Mouse (Mus musculus) forebrain, postnatal 0 days (tissue): ENCODE measurements at regions not wholly inside any gene's neighbourhood (a gene's known extent, or its start where the extent isn't known, plus 50 kb on each side); places are given as distances from the start of the nearest gene placed in this dataset.
A peak's percentile ranks its signal among the peaks of the same experiment; 100 is the strongest.
"Not testable (repeated sequence)": the region's sequence is repeated elsewhere in the genome, so short reads cannot be mapped to it uniquely, and the experiment has no call there.

Source experiments
- ATAC-seq: fragments of 200-750 bp; cut with Nextera tagmentation; 2 replicates; pipeline ENCODE4 v1.8.0; 2017; ENCODE audit warnings: mild to moderate bottlenecking, moderate library complexity
- DNase-seq: peaks from one replicate; pipeline ENCODE4 v3.0.0-alpha.2; 2015
- H3K27ac ChIP-seq: fragments of 300-500 bp; sonication (generic); 2 replicates; pipeline ENCODE4 v1.5.1; 2014; ENCODE audit warnings: low read depth, mild to moderate bottlenecking, antibody characterized with exemption, low read length, moderate library complexity, mixed read lengths
- H3K27me3 ChIP-seq: fragments of 300-500 bp; sonication (generic); 2 replicates; pipeline ENCODE4 v1.6.1; 2014; ENCODE audit warnings: mild to moderate bottlenecking, low read length, mixed read lengths; ENCODE audit not compliant: insufficient read depth
- H3K36me3 ChIP-seq: fragments of 300-500 bp; sonication (generic); 2 replicates; pipeline ENCODE4 v1.6.1; 2014; ENCODE audit warnings: mild to moderate bottlenecking, moderate library complexity; ENCODE audit not compliant: insufficient read depth
- H3K4me1 ChIP-seq: fragments of 300-500 bp; sonication (generic); 2 replicates; pipeline ENCODE4 v1.6.1; 2014; ENCODE audit warnings: antibody characterized with exemption; ENCODE audit not compliant: insufficient read depth
- H3K4me2 ChIP-seq: fragments of 300-500 bp; sonication (generic); 2 replicates; pipeline ENCODE4 v1.6.1; 2014; ENCODE audit warnings: low read depth, mild to moderate bottlenecking, moderate library complexity
- H3K4me3 ChIP-seq: fragments of 300-500 bp; sonication (generic); 2 replicates; pipeline ENCODE4 v1.5.1; 2014; ENCODE audit warnings: low read depth, low read length, mixed read lengths
- H3K9ac ChIP-seq: fragments of 300-500 bp; sonication (generic); 2 replicates; pipeline ENCODE4 v1.6.1; 2014; ENCODE audit warnings: mild to moderate bottlenecking
- H3K9me3 ChIP-seq: fragments of 300-500 bp; sonication (generic); 2 replicates; pipeline ENCODE4 v1.6.1; 2016; ENCODE audit warnings: low read length
- CTCF ChIP-seq: sonication (generic); IDR thresholded peaks from 2 replicates; pipeline ENCODE4 v1.5.1; 2016; ENCODE audit warnings: antibody characterized with exemption, control low read depth, low read depth
- WGBS: fragments of 180-500 bp; shearing (Covaris S2); extraction: QIAGEN DNeasy Blood & Tissue Kit; methylation state at CpG from one replicate; pipeline ENCODE4 v1.1.7; 2014; 5-methylcytosine and 5-hydroxymethylcytosine counted together

GRCm38 (mm10) chr16:42569335-42569734, 228.9 kb upstream of the Gap43 start:
- Histone ChIP-seq H3K9ac (no peak overlapping the region), H3K4me3 (no peak overlapping the region), H3K9me3 (no peaks in the 10 kb centered on the region), H3K36me3 (no peaks in the 10 kb centered on the region), H3K4me2 (no peak overlapping the region), H3K4me1 (no peaks in the 10 kb centered on the region), H3K27ac (no peak overlapping the region), H3K27me3 (no peaks in the 10 kb centered on the region)
- WGBS, result 67% methylated on average over 2 of the region's 2 CpGs
- DNase-seq (no peak), ATAC-seq (no peak)
- no peak for TF ChIP-seq CTCF

- Histone ChIP-seq H3K4me1 (0 out of 2 replicates have a peak, but pooled peaks cover 4% of the 10 kb centered on the region), H3K4me2 (no peak overlapping the region), H3K4me3 (no peak overlapping the region), H3K27ac (no peak overlapping the region), H3K9me3 (no peaks in the 10 kb centered on the region), H3K27me3 (no peaks in the 10 kb centered on the region), H3K36me3 (no peaks in the 10 kb centered on the region), H3K9ac (no peak overlapping the region)
- 33% methylated on average over 1 of the region's 1 CpGs for WGBS
- ATAC-seq (no peak), DNase-seq (no peak)
- TF ChIP-seq CTCF, result no peak
These were observed 209.1 kb upstream of the Gap43 start for GRCm38 (mm10) chr16:42549591-42549990.

- H3K27ac ChIP-seq, result peak overlapping the region; percentile 59; the same call in 1 of the 2 replicates
- TF ChIP-seq CTCF, result no peak
- DNase-seq (peak; percentile 66), ATAC-seq (peak; percentile 94)
- peak overlapping the region; percentile 4; the same call in 1 of the 2 replicates for H3K4me2 ChIP-seq
- no peaks in the 10 kb centered on the region for H3K36me3 ChIP-seq
- no peaks in the 10 kb centered on the region for H3K9me3 ChIP-seq
- 44% methylated on average over 14 of the region's 14 CpGs for WGBS
- no peak overlapping the region for H3K4me3 ChIP-seq
- H3K4me1 ChIP-seq, result 0 out of 2 replicates have a peak, but pooled peaks cover 4% of the 10 kb centered on the region
- no peaks in the 10 kb centered on the region for H3K27me3 ChIP-seq
- H3K9ac ChIP-seq, result no peak overlapping the region
These were observed 206.0 kb upstream of the Gap43 start for GRCm38 (mm10) chr16:42546229-42547163.

GRCm38 (mm10) chr16:42517321-42517720, 176.9 kb upstream of the Gap43 start:
- Histone ChIP-seq H3K9me3 (no peaks in the 10 kb centered on the region), H3K4me2 (no peak overlapping the region), H3K27ac (no peak overlapping the region), H3K9ac (no peak overlapping the region), H3K27me3 (no peaks in the 10 kb centered on the region), H3K4me1 (no peaks in the 10 kb centered on the region), H3K36me3 (no peaks in the 10 kb centered on the region), H3K4me3 (no peak overlapping the region)
- no peak for DNase-seq
- no peak for TF ChIP-seq CTCF
- 80% methylated on average over 4 of the region's 4 CpGs for WGBS
- ATAC-seq, result no peak

- Histone ChIP-seq H3K9ac (no peak overlapping the region), H3K4me2 (no peak overlapping the region), H3K36me3 (no peaks in the 10 kb centered on the region), H3K4me1 (no peaks in the 10 kb centered on the region), H3K4me3 (no peak overlapping the region), H3K27me3 (no peaks in the 10 kb centered on the region), H3K27ac (no peak overlapping the region), H3K9me3 (no peaks in the 10 kb centered on the region)
- TF ChIP-seq CTCF, result no peak
- no peak for DNase-seq
- ATAC-seq, result no peak
- 73% methylated on average over 3 of the region's 3 CpGs for WGBS
These were observed 175.5 kb upstream of the Gap43 start for GRCm38 (mm10) chr16:42515929-42516328.

- Histone ChIP-seq H3K9me3 (no peaks in the 10 kb centered on the region), H3K36me3 (no peaks in the 10 kb centered on the region), H3K27ac (no peak overlapping the region), H3K4me1 (no peaks in the 10 kb centered on the region), H3K27me3 (no peaks in the 10 kb centered on the region), H3K4me3 (no peak overlapping the region), H3K4me2 (no peak overlapping the region), H3K9ac (no peak overlapping the region)
- ATAC-seq, result no peak
- WGBS, result 56% methylated on average over 9 of the region's 9 CpGs
- no peak for DNase-seq
- no peak for TF ChIP-seq CTCF
These were observed 164.7 kb upstream of the Gap43 start for GRCm38 (mm10) chr16:42505107-42505506.

GRCm38 (mm10) chr16:42501713-42502112, 161.3 kb upstream of the Gap43 start:
- Histone ChIP-seq H3K4me1 (no peaks in the 10 kb centered on the region), H3K27me3 (no peaks in the 10 kb centered on the region), H3K4me2 (no peak overlapping the region), H3K27ac (no peak overlapping the region), H3K9me3 (no peaks in the 10 kb centered on the region), H3K9ac (no peak overlapping the region), H3K4me3 (no peak overlapping the region), H3K36me3 (no peaks in the 10 kb centered on the region)
- WGBS, result 96% methylated on average over 2 of the region's 2 CpGs
- ATAC-seq, result no peak
- no peak for TF ChIP-seq CTCF
- no peak for DNase-seq

GRCm38 (mm10) chr16:42501109-42501508, 160.7 kb upstream of the Gap43 start:
- WGBS, result 34% methylated on average over 3 of the region's 3 CpGs
- H3K9ac ChIP-seq, H3K27me3 ChIP-seq, DNase-seq, H3K4me1 ChIP-seq, H3K4me3 ChIP-seq, H3K36me3 ChIP-seq, H3K27ac ChIP-seq, H3K9me3 ChIP-seq, H3K4me2 ChIP-seq, ATAC-seq: not testable (repeated sequence)
